Mouse (Mus musculus): ENCODE results near the gene Usp29. TPM values are rescaled to one million over a fixed set of nuclear protein-coding genes. Genes with fewer than 3 reads are reported as not detected.
"Not testable (repeated sequence)": the region's sequence is repeated elsewhere in the genome, so short reads cannot be mapped to it uniquely, and the experiment has no call there.

Gene Usp29
- polyA plus RNA-seq, 1 experiment from 2014 or later: 2.7 TPM

DNA sequence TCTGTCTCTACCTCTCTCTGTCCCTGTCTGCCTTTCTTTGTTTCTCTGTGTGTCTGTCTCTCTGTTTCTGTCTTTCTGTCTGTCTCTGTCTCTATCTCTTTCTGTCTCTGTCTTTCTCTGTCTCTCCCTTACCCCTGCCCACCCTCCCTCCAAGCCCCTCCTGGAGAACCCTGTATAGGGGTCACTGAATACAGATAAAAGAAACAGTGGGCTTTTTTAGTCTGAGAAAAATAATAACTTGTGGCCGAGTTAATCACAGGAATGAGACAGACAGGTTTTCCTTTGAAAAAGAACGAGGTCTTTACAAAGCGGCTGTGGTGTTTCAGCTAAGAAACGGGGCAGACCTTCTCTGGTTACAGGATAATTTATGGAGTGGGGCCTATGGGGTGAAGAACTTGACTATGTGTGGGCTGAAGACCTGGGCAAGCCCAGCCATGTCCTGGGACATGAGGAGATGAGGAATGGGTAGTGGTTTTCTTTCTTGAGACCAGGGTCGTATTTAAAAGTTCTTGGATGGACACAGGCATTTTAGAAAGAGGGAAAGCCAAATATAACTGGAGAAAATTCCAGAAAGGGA lies 128.4 kb downstream of the Usp29 start:
- 0 out of 2 replicates have a peak overlapping the region, but pooled peaks have one; percentile 30 for H3K27ac ChIP-seq
- H3K27me3 ChIP-seq (replicated peaks): no peaks in the 10 kb centered on the region
- no peaks in the 10 kb centered on the region for H3K4me1 ChIP-seq
- no peak for ATAC-seq
- H3K9me3 ChIP-seq (replicated peaks): no peaks in the 10 kb centered on the region
- 52% methylated on average over 5 of the region's 5 CpGs for WGBS (ENCODE audit: insufficient replicate concordance)
- no peak overlapping the region for H3K4me3 ChIP-seq
- no peak overlapping the region for H3K4me2 ChIP-seq
- no peaks in the 10 kb centered on the region for H3K36me3 ChIP-seq
- no peak overlapping the region for H3K9ac ChIP-seq

DNA sequence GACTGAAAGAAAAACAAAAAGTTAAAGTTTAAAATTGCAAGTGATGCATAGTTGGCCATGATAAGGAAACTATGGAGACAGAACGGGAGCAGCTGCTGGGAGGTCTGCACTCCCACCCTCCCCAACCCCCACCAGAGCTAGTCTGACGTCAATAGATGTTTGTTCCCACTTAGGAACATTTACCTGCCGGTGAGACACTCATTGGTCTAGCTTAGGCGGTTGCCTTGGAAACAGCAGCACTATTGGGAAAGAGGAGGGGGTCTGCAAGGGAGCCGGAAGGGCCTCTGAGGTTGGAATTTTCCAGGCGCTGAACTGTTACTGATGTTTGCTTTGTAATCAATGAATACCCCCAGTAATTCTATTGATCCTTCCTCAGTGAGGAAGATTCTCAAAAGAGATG lies 130.3 kb downstream of the Usp29 start:
- H3K27me3 ChIP-seq (replicated peaks): no peaks in the 10 kb centered on the region
- no peak overlapping the region for H3K9ac ChIP-seq
- ATAC-seq: peak; percentile 65
- H3K4me2 ChIP-seq: no peak overlapping the region
- H3K36me3 ChIP-seq: no peaks in the 10 kb centered on the region
- H3K4me3 ChIP-seq: no peak overlapping the region
- WGBS (ENCODE audit: insufficient replicate concordance): 24% methylated on average over 6 of the region's 6 CpGs
- no peaks in the 10 kb centered on the region for H3K9me3 ChIP-seq (replicated peaks)
- no peaks in the 10 kb centered on the region for H3K4me1 ChIP-seq
- no peak overlapping the region for H3K27ac ChIP-seq

DNA sequence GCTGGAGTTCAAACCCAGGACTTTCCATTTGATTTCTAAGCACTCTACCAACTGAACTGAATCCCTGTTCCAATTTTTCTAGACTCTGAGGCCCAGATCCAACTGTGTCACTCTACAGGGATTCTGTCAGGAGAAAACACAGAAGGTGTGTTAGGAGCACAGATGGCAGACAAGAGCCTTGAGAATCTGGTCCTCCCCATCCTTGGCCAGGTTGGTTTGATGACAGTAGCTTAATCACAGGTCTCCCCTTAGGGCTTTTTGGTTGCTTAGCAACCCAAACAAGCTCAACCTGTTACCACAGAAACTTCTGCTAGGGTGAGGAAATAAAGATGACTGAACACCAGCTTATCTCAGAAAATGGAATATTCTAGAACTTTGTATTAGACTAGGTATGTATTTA lies 136.0 kb downstream of the Usp29 start:
- H3K9me3 ChIP-seq (replicated peaks): no peaks in the 10 kb centered on the region
- H3K27me3 ChIP-seq (replicated peaks): no peaks in the 10 kb centered on the region

DNA sequence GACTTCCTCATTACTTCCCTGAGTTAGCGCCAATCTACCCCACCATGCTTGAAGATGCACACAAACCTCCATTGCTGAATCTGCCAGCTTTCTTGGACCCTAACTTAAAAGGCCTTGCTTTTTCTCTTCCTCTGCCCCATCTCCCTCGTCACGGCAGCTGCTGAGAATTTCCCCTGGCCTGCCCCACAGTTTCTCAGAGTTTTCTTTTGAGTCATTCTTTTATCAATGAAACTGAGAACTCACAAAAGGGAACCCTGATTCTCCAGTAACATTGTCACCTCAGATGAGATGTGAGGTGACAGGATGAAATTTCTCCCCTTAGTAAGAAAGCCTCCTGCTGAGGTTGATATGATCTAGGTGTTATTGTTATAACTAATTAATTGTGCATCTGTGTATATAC lies 138.5 kb downstream of the Usp29 start:
- ATAC-seq: no peak
- Histone ChIP-seq H3K36me3 (no peaks in the 10 kb centered on the region), H3K9ac (no peak overlapping the region), H3K4me2 (no peak overlapping the region), H3K4me1 (no peaks in the 10 kb centered on the region), H3K4me3 (no peak overlapping the region), H3K27ac (no peak overlapping the region), H3K27me3 (replicated peaks) (no peaks in the 10 kb centered on the region), H3K9me3 (replicated peaks) (no peaks in the 10 kb centered on the region)
- WGBS (ENCODE audit: insufficient replicate concordance): 74% methylated on average over 3 of the region's 3 CpGs

More for the DNA sequence above, 136.0 kb downstream of the Usp29 start:
- Histone ChIP-seq H3K4me3 (no peak overlapping the region), H3K36me3 (no peaks in the 10 kb centered on the region), H3K27ac (no peak overlapping the region), H3K4me1 (no peaks in the 10 kb centered on the region), H3K4me2 (no peak overlapping the region), H3K9ac (no peak overlapping the region)
- no peak for ATAC-seq

DNA sequence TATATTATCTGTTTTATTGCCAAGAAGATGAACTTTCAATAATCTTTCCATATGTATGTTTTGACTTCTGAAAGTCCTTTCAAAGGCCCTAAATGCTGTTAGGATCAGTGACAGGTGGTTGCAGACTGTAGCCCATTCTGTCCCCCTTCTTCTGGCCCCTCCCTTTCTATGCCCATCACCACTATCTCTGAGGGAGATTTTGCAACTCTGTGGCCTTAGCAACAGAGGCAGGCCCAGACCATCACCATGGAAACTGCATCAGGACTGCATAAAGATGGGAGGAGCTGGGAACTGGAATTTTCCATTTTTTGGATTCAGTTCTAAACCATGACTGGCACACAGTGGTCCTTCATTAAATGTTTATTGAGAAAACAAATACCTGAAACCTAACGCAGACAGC lies 139.2 kb downstream of the Usp29 start:
- Histone ChIP-seq H3K9me3 (replicated peaks) (no peaks in the 10 kb centered on the region), H3K9ac (no peak overlapping the region), H3K4me2 (no peak overlapping the region), H3K36me3 (no peaks in the 10 kb centered on the region), H3K27me3 (replicated peaks) (no peaks in the 10 kb centered on the region), H3K27ac (no peak overlapping the region), H3K4me3 (no peak overlapping the region), H3K4me1 (no peaks in the 10 kb centered on the region)
- no peak for ATAC-seq
- WGBS (ENCODE audit: insufficient replicate concordance): 81% methylated on average over 1 of the region's 1 CpGs

DNA sequence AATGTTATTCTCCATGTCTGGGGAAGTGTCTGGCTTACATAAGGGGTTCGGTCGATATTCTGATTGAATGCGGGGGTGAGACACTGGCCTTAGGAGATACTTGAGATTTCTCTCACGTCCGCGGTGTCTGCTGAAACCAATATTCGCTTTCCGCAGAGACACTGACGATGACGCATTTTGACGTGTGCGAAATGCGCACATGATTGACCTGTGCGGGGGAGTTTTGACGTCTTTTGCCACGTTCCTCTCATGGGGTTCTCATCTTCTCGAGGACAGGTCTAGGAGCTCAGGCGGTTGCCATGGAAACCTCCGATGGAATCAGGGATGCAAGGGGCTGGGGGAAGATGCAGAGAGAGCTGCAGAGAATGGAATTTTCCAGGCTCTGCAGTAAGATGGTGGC lies 144.1 kb downstream of the Usp29 start:
- no peaks in the 10 kb centered on the region for H3K4me1 ChIP-seq
- WGBS (ENCODE audit: insufficient replicate concordance): 69% methylated on average over 19 of the region's 19 CpGs

DNA sequence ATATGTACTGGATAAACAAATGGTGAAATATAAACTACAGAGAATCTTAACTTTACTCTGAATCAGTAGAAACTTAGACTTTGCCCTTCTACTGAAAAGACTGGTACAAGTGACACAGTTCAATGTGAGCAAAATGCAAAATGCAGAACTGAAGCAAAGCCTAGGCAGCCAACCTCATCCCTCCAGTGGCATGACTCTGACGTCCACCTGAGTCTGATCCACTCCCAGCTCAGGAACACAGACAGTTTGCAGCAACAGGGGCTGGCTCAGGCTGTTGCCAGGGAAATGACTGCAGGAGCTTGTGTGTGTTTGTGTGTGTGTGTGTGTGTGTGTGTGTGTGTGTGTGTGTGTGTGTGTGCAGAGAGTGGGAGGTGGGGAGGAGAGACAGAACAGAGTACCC lies 147.8 kb downstream of the Usp29 start:
- Histone ChIP-seq H3K27me3 (replicated peaks) (no peaks in the 10 kb centered on the region), H3K4me3 (no peak overlapping the region), H3K36me3 (no peaks in the 10 kb centered on the region), H3K9me3 (replicated peaks) (no peaks in the 10 kb centered on the region), H3K4me1 (no peaks in the 10 kb centered on the region), H3K4me2 (no peak overlapping the region), H3K27ac (no peak overlapping the region), H3K9ac (no peak overlapping the region)
- WGBS (ENCODE audit: insufficient replicate concordance): 40% methylated on average over 1 of the region's 1 CpGs
- ATAC-seq: no peak

More for the DNA sequence above, 144.1 kb downstream of the Usp29 start:
- no peak for ATAC-seq
- no peak overlapping the region for H3K9ac ChIP-seq
- H3K27ac ChIP-seq: no peak overlapping the region
- no peaks in the 10 kb centered on the region for H3K36me3 ChIP-seq
- no peaks in the 10 kb centered on the region for H3K9me3 ChIP-seq (replicated peaks)
- H3K27me3 ChIP-seq (replicated peaks): no peaks in the 10 kb centered on the region
- H3K4me3 ChIP-seq: no peak overlapping the region
- H3K4me2 ChIP-seq: no peak overlapping the region

DNA sequence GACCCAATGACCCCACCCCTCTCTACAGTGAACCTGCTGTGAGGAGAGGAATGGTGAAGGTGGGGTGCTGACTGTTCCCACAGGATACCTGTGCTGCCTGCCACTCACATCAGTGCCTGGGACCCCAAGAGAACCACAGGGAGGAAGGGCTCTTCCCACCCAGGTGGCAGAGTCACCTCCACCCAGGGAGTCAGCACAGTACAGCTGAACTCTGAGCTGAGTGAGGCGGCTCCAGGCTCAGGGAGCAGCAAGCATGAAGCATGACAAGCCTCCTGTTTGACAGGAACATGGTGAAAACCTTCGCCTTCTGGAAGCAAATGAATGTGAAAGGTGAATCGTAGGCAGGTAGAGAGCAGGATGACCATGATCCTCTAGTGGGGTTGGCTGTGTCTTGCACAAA lies 148.5 kb downstream of the Usp29 start:
- not testable (repeated sequence) for H3K4me1 ChIP-seq; H3K27me3 ChIP-seq (replicated peaks); H3K4me2 ChIP-seq; H3K27ac ChIP-seq; H3K4me3 ChIP-seq; H3K9me3 ChIP-seq (replicated peaks); H3K36me3 ChIP-seq; H3K9ac ChIP-seq
- peak; percentile 23; the same call in 1 of the 2 replicates for ATAC-seq
- WGBS (ENCODE audit: insufficient replicate concordance): 59% methylated on average over 3 of the region's 3 CpGs

DNA sequence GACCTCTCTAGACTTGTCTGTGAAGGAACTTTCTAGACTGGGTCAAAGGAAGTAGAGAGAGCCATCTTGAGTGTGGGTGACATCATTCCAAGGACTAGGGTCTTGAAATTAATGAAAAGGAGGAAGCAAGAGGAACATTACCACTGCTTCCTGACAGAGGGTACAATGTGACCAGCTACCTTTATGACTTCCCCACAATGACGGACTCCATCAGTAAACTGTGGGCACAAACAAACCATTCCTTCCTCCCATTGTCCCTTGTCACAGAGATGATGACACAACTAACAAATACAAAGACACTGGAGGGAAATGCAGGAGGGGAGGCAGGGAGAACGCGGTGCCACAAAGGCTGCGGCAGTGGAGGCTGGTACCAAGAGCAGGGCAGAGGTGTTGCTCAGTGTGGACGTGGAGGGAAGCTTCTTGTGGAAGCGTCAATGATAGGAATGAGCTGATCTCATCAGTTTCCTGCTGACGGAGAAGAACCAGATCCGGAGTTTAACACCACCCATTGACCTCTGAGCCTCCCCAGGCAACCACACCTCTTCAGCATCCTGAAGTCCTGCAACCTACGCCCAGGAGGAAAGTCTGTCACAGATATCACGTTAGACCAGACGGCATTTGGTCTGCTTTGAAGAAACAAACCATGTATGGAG lies 149.3 kb downstream of the Usp29 start:
- no peak for ATAC-seq
- H3K4me1 ChIP-seq: no peaks in the 10 kb centered on the region
- no peaks in the 10 kb centered on the region for H3K9me3 ChIP-seq (replicated peaks)
- no peak overlapping the region for H3K4me2 ChIP-seq
- H3K4me3 ChIP-seq: no peak overlapping the region
- no peaks in the 10 kb centered on the region for H3K36me3 ChIP-seq
- no peaks in the 10 kb centered on the region for H3K27me3 ChIP-seq (replicated peaks)
- H3K9ac ChIP-seq: no peak overlapping the region
- WGBS (ENCODE audit: insufficient replicate concordance): 29% methylated on average over 11 of the region's 11 CpGs
- H3K27ac ChIP-seq: no peak overlapping the region

DNA sequence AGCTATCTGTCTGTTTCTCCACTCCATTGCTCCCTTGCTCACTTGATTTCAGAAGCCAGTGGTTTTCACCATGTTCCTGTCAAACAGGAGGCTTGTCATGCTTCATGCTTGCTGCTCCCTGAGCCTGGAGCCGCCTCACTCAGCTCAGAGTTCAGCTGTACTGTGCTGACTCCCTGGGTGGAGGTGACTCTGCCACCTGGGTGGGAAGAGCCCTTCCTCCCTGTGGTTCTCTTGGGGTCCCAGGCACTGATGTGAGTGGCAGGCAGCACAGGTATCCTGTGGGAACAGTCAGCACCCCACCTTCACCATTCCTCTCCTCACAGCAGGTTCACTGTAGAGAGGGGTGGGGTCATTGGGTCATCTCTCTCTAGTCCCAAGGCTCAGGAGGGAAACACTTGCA lies 150.5 kb downstream of the Usp29 start:
- not testable (repeated sequence) for ATAC-seq; H3K27ac ChIP-seq; H3K9me3 ChIP-seq (replicated peaks); H3K27me3 ChIP-seq (replicated peaks); H3K4me2 ChIP-seq; H3K36me3 ChIP-seq; H3K4me3 ChIP-seq; H3K4me1 ChIP-seq; H3K9ac ChIP-seq
- WGBS (ENCODE audit: insufficient replicate concordance): 43% methylated on average over 1 of the region's 1 CpGs

DNA sequence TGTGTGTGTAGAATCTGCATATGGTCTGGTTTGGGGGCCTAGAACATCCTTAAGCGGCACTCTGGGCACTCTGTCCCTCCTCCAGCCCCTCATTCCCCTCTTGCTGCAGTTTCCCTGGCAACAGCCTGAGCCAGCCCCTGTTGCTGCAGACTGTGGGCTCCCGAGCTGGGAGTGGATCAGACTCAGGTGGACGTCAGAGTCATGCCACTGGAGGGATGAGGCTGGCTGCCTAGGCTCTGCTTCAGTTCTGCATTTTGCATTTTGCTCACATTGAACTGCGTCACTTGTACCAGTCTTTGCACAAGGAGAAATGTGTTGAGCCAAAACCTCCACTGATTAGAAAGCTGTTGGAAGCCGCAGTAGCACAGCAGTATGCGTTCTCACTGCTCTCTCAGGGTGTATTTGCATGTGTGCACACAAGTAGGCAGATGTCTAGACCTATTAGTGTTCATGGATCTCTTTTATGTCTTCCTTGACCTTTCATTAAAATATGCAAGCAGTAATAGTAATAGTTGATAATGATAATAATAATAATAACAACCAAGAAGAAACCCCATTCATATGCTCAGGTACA lies 151.2 kb downstream of the Usp29 start:
- ATAC-seq: no peak
- Histone ChIP-seq H3K27me3 (replicated peaks) (no peaks in the 10 kb centered on the region), H3K27ac (no peak overlapping the region), H3K4me2 (no peak overlapping the region), H3K9ac (no peak overlapping the region), H3K4me1 (no peaks in the 10 kb centered on the region), H3K4me3 (no peak overlapping the region), H3K9me3 (replicated peaks) (no peaks in the 10 kb centered on the region), H3K36me3 (no peaks in the 10 kb centered on the region)
- WGBS (ENCODE audit: insufficient replicate concordance): 53% methylated on average over 6 of the region's 6 CpGs

DNA sequence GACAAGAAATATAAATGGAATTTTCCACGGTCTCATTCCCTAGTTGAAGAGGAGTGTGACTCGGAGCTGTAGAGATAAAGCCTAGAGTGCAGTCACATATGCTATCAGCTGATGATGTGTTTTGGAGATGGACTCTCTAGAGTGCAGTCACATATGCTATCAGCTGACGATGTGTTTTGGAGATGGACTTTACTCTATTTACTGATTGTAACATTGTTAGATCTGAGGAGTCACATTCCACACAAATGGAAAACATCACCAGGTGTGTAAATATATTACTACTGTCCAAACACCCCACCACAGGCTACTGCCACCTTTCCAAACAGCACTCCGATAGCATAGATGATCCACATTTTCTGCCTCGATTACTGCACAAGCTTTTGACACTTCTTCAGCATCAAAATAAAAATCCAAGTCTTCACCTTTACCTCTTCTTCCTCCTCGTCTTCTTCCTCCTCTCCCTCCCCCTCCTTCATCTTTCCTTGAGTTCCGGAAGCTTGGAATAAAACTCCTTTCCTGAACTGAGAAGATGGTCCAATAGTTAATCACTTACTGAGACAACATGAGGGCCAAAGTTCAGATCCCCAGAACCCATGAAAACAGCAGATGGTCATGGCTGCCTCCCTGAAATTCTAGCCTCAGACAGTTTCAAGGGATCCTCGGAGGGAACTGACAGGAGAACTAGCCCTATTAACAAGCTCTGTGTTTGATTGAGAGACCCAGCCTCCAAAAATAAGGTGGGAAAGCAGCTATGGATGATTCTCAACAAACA lies 153.2 kb downstream of the Usp29 start:
- H3K9me3 ChIP-seq (replicated peaks): no peaks in the 10 kb centered on the region
- H3K27me3 ChIP-seq (replicated peaks): no peaks in the 10 kb centered on the region
- no peak; the same call in 1 of the 2 replicates for ATAC-seq
- H3K36me3 ChIP-seq: no peaks in the 10 kb centered on the region
- H3K27ac ChIP-seq: no peak overlapping the region
- WGBS (ENCODE audit: insufficient replicate concordance): 59% methylated on average over 8 of the region's 8 CpGs
- H3K4me3 ChIP-seq: no peak overlapping the region
- H3K4me1 ChIP-seq: no peaks in the 10 kb centered on the region
- H3K4me2 ChIP-seq: no peak overlapping the region
- H3K9ac ChIP-seq: no peak overlapping the region
